ENCODE assay signal across 9 mouse cellular contexts in genomic region chr2:57613243-57613642, GRCm38 (mm10).
DNase-seq lines count a peak whose midpoint lies in the region; ATAC-seq lines count a peak whose summit lies in the region.
"Had no signal": no experiment of that assay in that cellular context is flagged by ENCODE, and none has a peak within 500 bp of the region (broad histone marks: within the 10 kb centered on the region; RNA-seq: fewer than 3 reads in every experiment).

No protein-coding gene starts in this region.

- intact Hi-C loops in gastrocnemius, postnatal 14 days (cut with DNase I; ENCODE audit: low total_unique reads) = no loop called here

- ATAC-seq in intestine, embryonic 14.5 days (replicated peaks; ENCODE audit: low FRiP score, low TSS enrichment, low read depth) = no peak
- ATAC-seq in intestine, embryonic 16.5 days = no peak
- peak; percentile 48; the same call in 1 of the 2 replicates for ATAC-seq in hindbrain, embryonic 16.5 days

- H3K9me3 ChIP-seq in intestine, embryonic 14.5 days (ENCODE audit: control insufficient read depth, low read length) = no peaks in the 10 kb centered on the region
- H3K9me3 ChIP-seq in intestine, embryonic 16.5 days (ENCODE audit: control insufficient read depth, low read length) = no peaks in the 10 kb centered on the region
- no peaks in the 10 kb centered on the region for H3K9me3 ChIP-seq in hindbrain, embryonic 16.5 days (ENCODE audit: control insufficient read depth, low read length)

- no peak overlapping the region for H3K4me3 ChIP-seq in intestine, embryonic 14.5 days (ENCODE audit: low read depth, low read length)
- H3K4me3 ChIP-seq in intestine, embryonic 16.5 days (ENCODE audit: low read length) = no peak overlapping the region
- H3K4me3 ChIP-seq in hindbrain, embryonic 16.5 days (ENCODE audit: low read length) = peak overlapping the region; percentile 25

- H3K36me3 ChIP-seq in intestine, embryonic 14.5 days (ENCODE audit: control insufficient read depth, insufficient read depth, low read length) = no peaks in the 10 kb centered on the region
- no peaks in the 10 kb centered on the region for H3K36me3 ChIP-seq in intestine, embryonic 16.5 days (ENCODE audit: control insufficient read depth, insufficient read depth, low read length)
- no peaks in the 10 kb centered on the region for H3K36me3 ChIP-seq in hindbrain, embryonic 16.5 days (ENCODE audit: control insufficient read depth, insufficient read depth, low read length)

- WGBS in intestine, embryonic 14.5 days = 60% methylated on average over 10 of the region's 10 CpGs
- 54% methylated on average over 10 of the region's 10 CpGs for WGBS in intestine, embryonic 16.5 days
- WGBS in hindbrain, embryonic 16.5 days = 16% methylated on average over 10 of the region's 10 CpGs

- H3K9ac ChIP-seq in intestine, embryonic 14.5 days (ENCODE audit: low read length) = no peak overlapping the region
- no peak overlapping the region for H3K9ac ChIP-seq in intestine, embryonic 16.5 days (ENCODE audit: low read depth, low read length)
- no peak overlapping the region for H3K9ac ChIP-seq in hindbrain, embryonic 16.5 days (ENCODE audit: low read depth, low read length)

- H3K27ac ChIP-seq in intestine, embryonic 14.5 days (ENCODE audit: low read depth) = no peak overlapping the region
- H3K27ac ChIP-seq in intestine, embryonic 16.5 days (ENCODE audit: low read length) = no peak overlapping the region
- H3K27ac ChIP-seq in hindbrain, embryonic 16.5 days (ENCODE audit: low read depth, low read length) = no peak overlapping the region

- H3K4me1 ChIP-seq in intestine, embryonic 14.5 days (replicated peaks; ENCODE audit: control insufficient read depth, insufficient read depth, low read length) = no peaks in the 10 kb centered on the region
- no peaks in the 10 kb centered on the region for H3K4me1 ChIP-seq in intestine, embryonic 16.5 days (ENCODE audit: control insufficient read depth, insufficient read depth, low read length)
- peaks cover 5% of the 10 kb centered on the region for H3K4me1 ChIP-seq in hindbrain, embryonic 16.5 days (ENCODE audit: control insufficient read depth, insufficient read depth, low read depth, low read length)

- H3K4me2 ChIP-seq in intestine, embryonic 14.5 days (ENCODE audit: low read length) = 0 out of 2 replicates have a peak overlapping the region, but pooled peaks have one; percentile 20
- no peak overlapping the region for H3K4me2 ChIP-seq in intestine, embryonic 16.5 days (ENCODE audit: low read depth, low read length)
- H3K4me2 ChIP-seq in hindbrain, embryonic 16.5 days (ENCODE audit: low read length) = peak overlapping the region; percentile 53

- no peaks in the 10 kb centered on the region for H3K27me3 ChIP-seq in intestine, embryonic 14.5 days (replicated peaks; ENCODE audit: control insufficient read depth, insufficient read depth, low read length)
- no peaks in the 10 kb centered on the region for H3K27me3 ChIP-seq in intestine, embryonic 16.5 days (replicated peaks; ENCODE audit: control insufficient read depth, insufficient read depth, low read length)
- no peaks in the 10 kb centered on the region for H3K27me3 ChIP-seq in hindbrain, embryonic 16.5 days (replicated peaks; ENCODE audit: control insufficient read depth, insufficient read depth, low read length)

- DNase-seq in intestine, embryonic 14.5 days (ENCODE audit: low spot score) = no peak
- DNase-seq in embryo, embryonic 10 days (ENCODE audit: low spot score) = peak; percentile 35
- DNase-seq in neural tube, embryonic 10.5 days (ENCODE audit: extremely low spot score, low spot score) = peak; percentile 17
- no peak for DNase-seq in gastrocnemius, postnatal 14 days
- no peak for DNase-seq in ovary, postnatal 10 days (ENCODE audit: low spot score)
- no peak for DNase-seq in lung, adult 18-20 months
- DNase-seq: thymus, adult 18-20 months had no signal

Comparison
In these comparisons a context has a peak if more than half of its experiments do, and no peak if none do; other contexts are left out.
1. DNase-seq: peak in embryo, embryonic 10 days (single experiment) and neural tube, embryonic 10.5 days (single experiment); none in intestine, embryonic 14.5 days (single experiment), gastrocnemius, postnatal 14 days (single experiment), ovary, postnatal 10 days (single experiment) and lung, adult 18-20 months (0 of 2).